Mouse (Mus musculus) MEL (cell line): ENCODE measurements around the gene Zfp598. TPM values are rescaled to one million over a fixed set of nuclear protein-coding genes. Genes with fewer than 3 reads are reported as not detected.

Source experiments
- DNase-seq: peaks from one replicate; pipeline ENCODE4 v3.0.0; 2011; ENCODE audit warnings: low read depth, low spot score
- H3K27ac ChIP-seq: 2 replicates; pipeline ENCODE4 v1.5.1; 2012; ENCODE audit warnings: low read depth, mild to moderate bottlenecking, control low read depth, low read length, moderate library complexity; ENCODE audit not compliant: control insufficient read depth
- H3K27me3 ChIP-seq, 2 experiments: fragments of 150-350 bp in 1 of 2; sonication (generic) in 1 of 2; 2 replicates each; pipeline ENCODE4 v1.6.1; 2012; ENCODE audit warnings: low read length in 2 of 2, mild to moderate bottlenecking in 2 of 2, improper control_type of control experiment in 1 of 2, moderate library complexity in 1 of 2; ENCODE audit not compliant: insufficient read depth in 2 of 2, control insufficient read depth in 1 of 2
- H3K36me3 ChIP-seq, 2 experiments: 2 replicates each; pipeline ENCODE4 v1.6.1; 2012 to 2014; ENCODE audit warnings: low read length in 2 of 2, improper control_type of control experiment in 1 of 2, inconsistent platforms in 1 of 2, mild to moderate bottlenecking in 1 of 2; ENCODE audit not compliant: insufficient read depth in 2 of 2, control insufficient read depth in 1 of 2
- H3K4me1 ChIP-seq, 2 experiments: fragments of 150-350 bp in 1 of 2; sonication (generic) in 1 of 2; 2 replicates each; pipeline ENCODE4 v1.6.1; 2012; ENCODE audit warnings: low read length in 2 of 2, improper control_type of control experiment in 1 of 2, mild to moderate bottlenecking in 1 of 2; ENCODE audit not compliant: insufficient read depth in 2 of 2, control insufficient read depth in 1 of 2
- H3K4me3 ChIP-seq, 2 experiments: fragments of 150-350 bp in 1 of 2; sonication (generic) in 1 of 2; 2 replicates each; pipeline ENCODE4 v1.5.1; 2012; ENCODE audit warnings: low read depth in 2 of 2, low read length in 2 of 2, mild to moderate bottlenecking in 2 of 2, moderate library complexity in 2 of 2, control low read depth in 1 of 2, improper control_type of control experiment in 1 of 2; ENCODE audit not compliant: control insufficient read depth in 1 of 2, insufficient read depth in 1 of 2
- H3K79me2 ChIP-seq: 2 replicates; pipeline ENCODE4 v1.6.1; 2012; ENCODE audit warnings: mild to moderate bottlenecking, low read length, moderate library complexity; ENCODE audit not compliant: control insufficient read depth, poor library complexity, insufficient read depth
- H3K9ac ChIP-seq: 2 replicates; pipeline ENCODE4 v1.6.1; 2012; ENCODE audit warnings: low read depth, mild to moderate bottlenecking, control low read depth, low read length, moderate library complexity; ENCODE audit not compliant: control insufficient read depth, poor library complexity, severe bottlenecking
- H3K9me3 ChIP-seq: fragments of 150-350 bp; sonication (generic); replicated peaks from 2 replicates; pipeline ENCODE4 v1.6.1; 2012; ENCODE audit warnings: mild to moderate bottlenecking, low read length, improper control_type of control experiment, moderate library complexity; ENCODE audit not compliant: insufficient read depth
- CHD2 ChIP-seq: IDR thresholded peaks from 2 replicates; pipeline ENCODE4 v1.6.1; 2011; ENCODE audit warnings: low read length, improper control_type of control experiment
- CTCF ChIP-seq, 3 experiments: IDR thresholded peaks in 2 of 3; conservative IDR thresholded peaks in 1 of 3; 2 replicates each; pipeline ENCODE4 v1.5.1; 2011 to 2012; ENCODE audit warnings: low read length in 3 of 3, low read depth in 2 of 3, mild to moderate bottlenecking in 2 of 3, improper control_type of control experiment in 1 of 3, inconsistent platforms in 1 of 3, mixed read lengths in 1 of 3, moderate library complexity in 1 of 3; ENCODE audit not compliant: control insufficient read depth in 1 of 3, insufficient read depth in 1 of 3, poor library complexity in 1 of 3, severe bottlenecking in 1 of 3
- ELF1 ChIP-seq: IDR thresholded peaks from 2 replicates; pipeline ENCODE4 v1.6.1; 2014; ENCODE audit warnings: low read depth, mild to moderate bottlenecking, inconsistent platforms, low read length, improper control_type of control experiment, moderate library complexity
- EP300 ChIP-seq, 2 experiments: IDR thresholded peaks; 2 replicates each; pipeline ENCODE4 v1.6.1; 2011; ENCODE audit warnings: improper control_type of control experiment in 2 of 2, low read length in 2 of 2, low read depth in 1 of 2, mild to moderate bottlenecking in 1 of 2
- HCFC1 ChIP-seq: IDR thresholded peaks from 2 replicates; pipeline ENCODE4 v1.6.1; 2012; ENCODE audit warnings: low read depth, mild to moderate bottlenecking, inconsistent platforms, low read length, improper control_type of control experiment, moderate library complexity
- JUND ChIP-seq: IDR thresholded peaks from 2 replicates; pipeline ENCODE4 v1.6.1; 2011; ENCODE audit warnings: low read depth, mild to moderate bottlenecking, improper control_type of control experiment, low read length
- MAX ChIP-seq: IDR thresholded peaks from 2 replicates; pipeline ENCODE4 v1.6.1; 2011; ENCODE audit warnings: low read length, improper control_type of control experiment
- MAZ ChIP-seq: IDR thresholded peaks from 2 replicates; pipeline ENCODE4 v1.6.1; 2012; ENCODE audit warnings: low read depth, mild to moderate bottlenecking, inconsistent platforms, low read length, improper control_type of control experiment
- MEF2A ChIP-seq: IDR thresholded peaks from 2 replicates; pipeline ENCODE4 v1.6.1; 2014; ENCODE audit warnings: low read depth, mild to moderate bottlenecking, inconsistent platforms, low read length, improper control_type of control experiment; ENCODE audit not compliant: poor library complexity, insufficient replicate concordance, severe bottlenecking; ENCODE audit errors: extremely low read depth
- MXI1 ChIP-seq: IDR thresholded peaks from 2 replicates; pipeline ENCODE4 v1.6.1; 2011; ENCODE audit warnings: mild to moderate bottlenecking, low read depth, low read length, improper control_type of control experiment
- MYB ChIP-seq: IDR thresholded peaks from 2 replicates; pipeline ENCODE4 v1.6.1; 2011; ENCODE audit warnings: mild to moderate bottlenecking, low read depth, low read length, improper control_type of control experiment
- MYC ChIP-seq: IDR thresholded peaks from 2 replicates; pipeline ENCODE4 v1.6.1; 2011; ENCODE audit warnings: low read depth, mild to moderate bottlenecking, low read length, improper control_type of control experiment, moderate library complexity
- NELFE ChIP-seq: IDR thresholded peaks from 2 replicates; pipeline ENCODE4 v1.6.1; 2011; ENCODE audit warnings: low read depth, low read length, improper control_type of control experiment
- NRF1 ChIP-seq: IDR thresholded peaks from 2 replicates; pipeline ENCODE4 v1.6.1; 2014; ENCODE audit warnings: low read depth, mild to moderate bottlenecking, inconsistent platforms, low read length, improper control_type of control experiment, moderate library complexity; ENCODE audit not compliant: poor library complexity, insufficient read depth, severe bottlenecking
- POLR2A ChIP-seq, 2 experiments: IDR thresholded peaks; 2 replicates each; pipeline ENCODE4 v1.6.1; 2011 to 2012; ENCODE audit warnings: low read length in 2 of 2, mild to moderate bottlenecking in 2 of 2, control low read depth in 1 of 2, improper control_type of control experiment in 1 of 2, low read depth in 1 of 2, moderate library complexity in 1 of 2; ENCODE audit not compliant: control insufficient read depth in 1 of 2, insufficient read depth in 1 of 2, poor library complexity in 1 of 2
- POLR2AphosphoS2 ChIP-seq: IDR thresholded peaks from 2 replicates; pipeline ENCODE4 v1.6.1; 2011; ENCODE audit warnings: low read length, improper control_type of control experiment
- POLR2AphosphoS5 ChIP-seq: IDR thresholded peaks from 2 replicates; pipeline ENCODE4 v1.6.1; 2012; ENCODE audit warnings: low read depth, borderline replicate concordance, mild to moderate bottlenecking, inconsistent platforms, low read length, moderate library complexity, mixed read lengths
- SIN3A ChIP-seq: IDR thresholded peaks from 2 replicates; pipeline ENCODE4 v1.6.1; 2012; ENCODE audit warnings: low read length, improper control_type of control experiment, inconsistent platforms
- SMC3 ChIP-seq: IDR thresholded peaks from 2 replicates; pipeline ENCODE4 v1.6.1; 2011; ENCODE audit warnings: low read depth, low read length, improper control_type of control experiment
- TBP ChIP-seq: IDR thresholded peaks from 2 replicates; pipeline ENCODE4 v1.8.0; 2011; ENCODE audit warnings: low read depth, low read length, improper control_type of control experiment
- TCF12 ChIP-seq: IDR thresholded peaks from 2 replicates; pipeline ENCODE4 v1.6.1; 2014; ENCODE audit warnings: low read depth, mild to moderate bottlenecking, inconsistent platforms, low read length, improper control_type of control experiment, moderate library complexity
- UBTF ChIP-seq: IDR thresholded peaks from 2 replicates; pipeline ENCODE4 v1.6.1; 2012; ENCODE audit warnings: low read depth, mild to moderate bottlenecking, inconsistent platforms, low read length, improper control_type of control experiment, moderate library complexity, borderline replicate concordance; ENCODE audit not compliant: insufficient read depth
- polyA plus RNA-seq, 2 experiments: library from polyadenylated mRNA; stranded (reverse) in 1 of 2; unstranded in 1 of 2; fragments of >175 nt in 1 of 2; fragments of >200 nt in 1 of 2; gene quantifications; 2 replicates each; pipeline versions ENCODE4 v1.2.1 to v1.2.4; 2012; ENCODE audit warnings: low replicate concordance in 2 of 2, low read depth in 1 of 2; ENCODE audit not compliant: insufficient read length in 2 of 2, insufficient read depth in 1 of 2, missing spikeins in 1 of 2
- total RNA-seq: library from RNA; depleted of rRNA; stranded (reverse); fragments of 300-350 nt; gene quantifications from 2 replicates; pipeline ENCODE4 v1.2.3, GENCODE M21; 2012; rRNA removed

Zfp598 gene
- total RNA-seq = 21.9 and 22.2 TPM in 2 replicates
- polyA plus RNA-seq = 10 to 100 TPM; 59.0 to 80.4 TPM

- TF ChIP-seq NELFE (peak; percentile 93), POLR2AphosphoS2 (peak; percentile 87; the same call in 1 of the 2 replicates), UBTF (no peak), MAX (peak; percentile 30; the same call in 1 of the 2 replicates), MAZ (no peak; the same call in 1 of the 2 replicates), MXI1 (peak; percentile 80), JUND (no peak), NRF1 (peak; percentile 47; the same call in 1 of the 2 replicates), HCFC1 (peak; percentile 92), TCF12 (peak; percentile 68), EP300 (IDR thresholded peaks at IDR 0.05; ENCODE audit: low read depth in 1 of 2, low read length in 2 of 2) (no peak; a peak in 1 of 4 replicates), CHD2 (no peak), ELF1 (peak; percentile 98), TBP (peak; percentile 92), SIN3A (peak; percentile 90), POLR2A (IDR thresholded peaks at IDR 0.05; ENCODE audit: control insufficient read depth in 1 of 2, insufficient read depth in 1 of 2, low read depth in 1 of 2, low read length in 2 of 2, poor library complexity in 1 of 2) (peak; percentile 93 to 96; a peak in 3 of 4 replicates), MYB (peak; percentile 62), SMC3 (no peak), POLR2AphosphoS5 (0 out of 2 replicates have a peak, but pooled peaks have one; percentile 27), CTCF (IDR thresholded peaks at IDR 0.05 in 2 of 3, conservative IDR thresholded peaks at IDR 0.05 in 1 of 3; ENCODE audit: control insufficient read depth in 1 of 3, insufficient read depth in 1 of 3, low read depth in 2 of 3, low read length in 3 of 3, poor library complexity in 1 of 3, severe bottlenecking in 1 of 3) (0 out of 6 replicates have a peak, but pooled peaks of 1 of the 3 experiments have one; percentile 5), MYC (no peak), MEF2A (no peak)
- TF ChIP-seq, all 39 proteins: peak for 14
- Histone ChIP-seq H3K36me3 (peaks cover 0 to 14% of the 10 kb centered on the region in 2 experiments; a peak in 2 of 4 replicates), H3K9ac (peak within 1 kb of the TSS; percentile 86), H3K9me3 (no peaks in the 10 kb centered on the region), H3K27ac (peak within 1 kb of the TSS; percentile 84), H3K79me2 (peaks cover 46% of the 10 kb centered on the region), H3K4me3 (peak within 1 kb of the TSS; percentile 90 to 99), H3K4me1 (peaks cover 0 to 26% of the 10 kb centered on the region in 2 experiments; a peak in 3 of 4 replicates), H3K27me3 (peaks cover 0 to 2% of the 10 kb centered on the region in 2 experiments; a peak in 1 of 4 replicates)
- DNase-seq = peak; percentile 94
Observed at GRCm38 (mm10) chr17:24669545-24670245, at the start of gene Zfp598. Gene Zfp598, plus strand, starts transcription at chr17:24669687.
